Mouse (Mus musculus): ENCODE results near the gene Tecr.
A peak's percentile ranks its signal among the peaks of the same experiment; 100 is the strongest.

DNA sequence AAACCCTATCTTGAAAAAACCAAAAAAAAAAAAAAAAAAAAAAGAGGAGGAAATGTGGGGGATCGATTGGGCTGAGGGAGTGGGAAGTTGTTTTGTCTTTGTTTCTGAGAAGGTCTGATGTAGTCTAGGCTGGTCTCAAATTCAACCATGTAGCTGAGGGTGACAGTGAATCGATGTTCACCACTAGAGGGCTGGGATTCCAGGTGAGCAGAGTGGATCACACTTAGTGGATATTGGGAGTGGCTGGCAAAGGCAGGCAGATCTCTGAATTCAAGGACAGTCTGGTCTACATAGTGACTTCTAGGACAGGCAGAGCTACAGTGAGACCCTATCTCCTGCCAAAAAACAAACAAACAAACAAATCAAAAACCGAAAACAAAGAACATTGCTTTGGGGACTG lies 17.0 kb upstream of the Tecr start:
- TF ChIP-seq CTCF (IDR thresholded peaks at IDR 0.05; ENCODE audit: low read depth, low read length) (peak; percentile 50), POLR2A (IDR thresholded peaks at IDR 0.05; ENCODE audit: insufficient read depth, low read length) (no peak), EP300 (IDR thresholded peaks at IDR 0.05; ENCODE audit: insufficient read depth, low read depth, low read length) (no peak)

Data from ES-Bruce4 (cell line).